Mouse (Mus musculus) embryonic facial prominence, embryonic 13.5 days (tissue): ENCODE data around the gene Cdca3. TPM values are rescaled to one million over a fixed set of nuclear protein-coding genes. Genes with fewer than 3 reads are reported as not detected.

ENCODE experiments used
- ATAC-seq: fragments of 200-750 bp; cut with Nextera tagmentation; 2 replicates; pipeline ENCODE4 v1.8.0; 2017; ENCODE audit warnings: low read depth; ENCODE audit not compliant: insufficient number of reproducible peaks, insufficient read depth, low FRiP score, low TSS enrichment
- H3K27ac ChIP-seq: fragments of 300-500 bp; sonication (generic); 2 replicates; pipeline ENCODE4 v1.5.1; 2015; ENCODE audit warnings: moderate library complexity, mild to moderate bottlenecking, inconsistent platforms
- H3K27me3 ChIP-seq: fragments of 300-500 bp; sonication (generic); 2 replicates; pipeline ENCODE4 v1.6.1; 2015; ENCODE audit warnings: mild to moderate bottlenecking, inconsistent platforms
- H3K36me3 ChIP-seq: fragments of 300-500 bp; sonication (generic); 2 replicates; pipeline ENCODE4 v1.6.1; 2015; ENCODE audit warnings: mild to moderate bottlenecking, inconsistent platforms
- H3K4me1 ChIP-seq: fragments of 300-500 bp; sonication (generic); 2 replicates; pipeline ENCODE4 v1.6.1; 2015; ENCODE audit warnings: inconsistent platforms
- H3K4me2 ChIP-seq: fragments of 300-500 bp; sonication (generic); 2 replicates; pipeline ENCODE4 v1.6.1; 2015; ENCODE audit warnings: moderate library complexity, mild to moderate bottlenecking, inconsistent platforms
- H3K4me3 ChIP-seq: fragments of 300-500 bp; sonication (generic); 2 replicates; pipeline ENCODE4 v1.5.1; 2015; ENCODE audit warnings: mild to moderate bottlenecking, inconsistent platforms
- H3K9ac ChIP-seq: fragments of 300-500 bp; sonication (generic); 2 replicates; pipeline ENCODE4 v1.6.1; 2015; ENCODE audit warnings: mild to moderate bottlenecking, inconsistent platforms
- H3K9me3 ChIP-seq: fragments of 300-500 bp; sonication (generic); 2 replicates; pipeline ENCODE4 v1.6.1; 2016; ENCODE audit warnings: inconsistent platforms
- WGBS: fragments of 180-500 bp; shearing (Covaris S2); methylation state at CpG from one replicate; pipeline ENCODE4 v1.1.7; 2015; ENCODE audit warnings: mixed read lengths; 5-methylcytosine and 5-hydroxymethylcytosine counted together
- polyA plus RNA-seq: library from polyadenylated mRNA; unstranded; fragments of >200 nt; fragmentation: Nextera tagmentation; extraction: Ambion mirVana; gene quantifications from 2 replicates; pipeline ENCODE4 v1.2.1, GENCODE M21; 2015

Gene Cdca3
- 142 and 184 TPM in 2 replicates for polyA plus RNA-seq

DNA sequence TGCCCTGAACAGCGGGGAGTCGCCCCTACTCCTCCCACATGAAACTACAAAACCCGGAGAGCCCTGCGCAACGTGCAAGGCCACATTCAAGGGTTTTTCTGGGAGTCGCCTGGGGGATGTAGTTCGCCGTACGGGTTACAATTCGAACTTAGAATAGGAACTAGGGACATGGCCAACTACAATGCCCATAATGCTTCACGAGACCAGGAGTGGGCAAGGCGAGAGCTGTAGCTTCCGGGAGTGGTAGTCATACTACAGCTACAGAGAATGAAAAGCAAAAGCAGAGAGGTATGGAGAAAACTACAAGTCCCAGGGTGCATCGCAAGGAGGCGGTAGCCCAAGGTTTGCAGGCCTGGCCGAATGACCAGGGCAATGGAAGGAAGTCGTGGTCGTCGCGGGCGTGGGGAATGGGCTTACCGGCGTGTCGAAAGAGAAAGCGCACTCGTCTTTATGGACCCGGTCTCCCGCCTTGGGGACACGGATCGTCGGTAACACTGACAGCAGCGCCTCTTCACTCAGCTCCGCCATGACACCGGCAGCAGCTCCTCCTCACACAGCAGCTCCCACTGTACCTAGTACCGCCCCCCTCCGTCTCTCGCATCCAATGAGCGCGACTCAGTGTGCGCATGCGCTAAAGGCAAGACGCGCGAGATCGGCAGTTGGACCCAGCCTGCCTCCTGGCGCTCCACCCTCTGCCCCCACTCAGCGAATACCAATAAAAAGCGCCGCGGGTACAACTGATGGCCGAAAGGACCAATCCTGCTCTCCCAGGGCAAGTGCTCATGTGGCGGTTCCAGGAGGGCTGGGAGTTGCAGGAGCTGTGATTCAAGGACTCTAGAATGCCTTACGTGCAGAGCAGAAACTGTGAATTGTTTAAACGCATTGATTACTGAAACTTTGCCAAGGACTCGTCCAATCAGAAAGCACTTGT is at the start of gene Cdca3, which contains the start of gene Usp5:
TSS of gene Cdca3 (plus strand) at position 680 of the 931 bp plus-strand sequence.
TSS of gene Usp5 (minus strand) at position 617 of the 931 bp plus-strand sequence.
- H3K4me2 ChIP-seq = peak within 1 kb of the TSS; percentile 92
- H3K27ac ChIP-seq = peak within 1 kb of the TSS; percentile 92
- peak within 1 kb of the TSS; percentile 87 for H3K9ac ChIP-seq
- H3K9me3 ChIP-seq = no peaks in the 10 kb centered on the region
- H3K4me1 ChIP-seq = peaks cover 34% of the 10 kb centered on the region
- H3K4me3 ChIP-seq = peak within 1 kb of the TSS; percentile 67
- peak; percentile 95 for ATAC-seq
- no peaks in the 10 kb centered on the region for H3K27me3 ChIP-seq
- WGBS = under 1% methylated on average over 55 of the region's 55 CpGs
- H3K36me3 ChIP-seq = peaks cover 48% of the 10 kb centered on the region

DNA sequence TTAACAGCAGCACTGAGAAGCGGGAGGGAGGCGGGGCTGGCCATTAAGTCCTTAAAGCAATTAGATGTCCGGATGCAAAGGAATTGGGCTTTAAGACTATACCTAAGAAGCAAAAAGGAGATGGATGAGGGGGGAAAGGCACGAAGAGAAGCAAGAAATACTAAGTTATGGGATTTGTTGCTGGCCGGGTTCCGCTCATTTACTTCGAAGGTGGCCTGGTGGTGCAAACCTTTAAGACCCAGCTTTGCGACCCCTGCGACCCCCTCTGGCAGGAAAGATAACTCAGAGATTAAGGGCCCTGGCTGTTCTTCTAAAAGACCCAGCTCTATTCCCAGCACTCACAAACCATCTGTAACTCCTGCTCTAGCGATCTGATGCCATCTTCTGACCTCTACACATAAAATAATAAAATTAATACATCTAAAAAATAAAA is 49.3 kb upstream of the Cdca3 start:
- Histone ChIP-seq H3K9ac (peak overlapping the region; percentile 58), H3K27me3 (peaks cover 14% of the 10 kb centered on the region), H3K4me2 (peak overlapping the region; percentile 69), H3K9me3 (no peaks in the 10 kb centered on the region), H3K27ac (peak overlapping the region; percentile 28; the same call in 1 of the 2 replicates), H3K4me3 (peak overlapping the region; percentile 40), H3K36me3 (no peaks in the 10 kb centered on the region), H3K4me1 (peaks cover 23% of the 10 kb centered on the region)
- ATAC-seq = no peak
- 6% methylated on average over 10 of the region's 10 CpGs for WGBS

DNA sequence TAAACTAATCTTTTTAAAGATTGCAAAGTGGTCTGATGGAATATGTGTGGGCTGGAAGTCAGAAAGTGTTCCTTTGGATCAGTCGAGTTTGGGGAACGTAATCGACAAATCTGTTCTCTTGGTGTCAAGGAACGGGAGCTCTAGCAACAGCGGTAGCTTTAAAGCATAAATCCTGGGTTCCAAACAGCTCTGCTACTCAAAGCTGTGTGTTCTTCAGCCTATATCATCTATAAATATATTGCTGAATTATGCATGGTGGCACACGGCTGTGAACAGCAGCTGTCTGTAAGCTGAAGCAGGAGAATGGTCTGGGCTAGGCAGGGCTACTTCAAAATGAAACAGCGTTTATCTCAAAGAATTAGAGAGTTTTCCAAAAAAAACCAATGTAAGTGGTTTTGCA is 48.4 kb upstream of the Cdca3 start:
- Histone ChIP-seq H3K27me3 (peaks cover 14% of the 10 kb centered on the region), H3K27ac (no peak overlapping the region), H3K4me1 (peaks cover 23% of the 10 kb centered on the region), H3K4me3 (no peak overlapping the region), H3K36me3 (no peaks in the 10 kb centered on the region), H3K9me3 (no peaks in the 10 kb centered on the region), H3K4me2 (no peak overlapping the region), H3K9ac (no peak overlapping the region)
- WGBS = 83% methylated on average over 7 of the region's 7 CpGs
- ATAC-seq = no peak

DNA sequence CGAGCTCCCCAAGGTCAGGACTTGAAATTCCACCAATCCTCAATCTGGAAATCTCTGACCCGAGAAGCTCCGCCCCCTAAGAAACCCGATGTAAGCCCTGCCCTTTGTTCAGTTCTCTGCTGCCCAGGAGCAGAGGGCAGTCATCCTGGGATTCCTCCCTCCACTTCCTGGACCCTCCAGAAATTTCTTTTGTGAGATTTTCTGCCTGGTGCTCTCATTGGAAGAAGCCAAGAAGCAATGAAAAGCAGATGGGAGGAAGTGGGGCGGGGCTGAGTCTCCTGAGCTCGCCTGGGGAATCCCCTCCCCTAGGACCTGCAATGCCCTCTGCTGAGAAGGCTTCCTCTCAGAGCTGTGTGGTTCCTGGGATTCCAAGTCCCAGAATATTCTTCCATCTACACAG is 46.9 kb upstream of the Cdca3 start:
- no peaks in the 10 kb centered on the region for H3K9me3 ChIP-seq
- peak overlapping the region; percentile 70 for H3K27ac ChIP-seq
- H3K4me2 ChIP-seq = peak overlapping the region; percentile 43
- no peaks in the 10 kb centered on the region for H3K36me3 ChIP-seq
- WGBS = 11% methylated on average over 6 of the region's 6 CpGs
- H3K4me1 ChIP-seq = peaks cover 23% of the 10 kb centered on the region
- peak overlapping the region; percentile 28; the same call in 1 of the 2 replicates for H3K9ac ChIP-seq
- no peak overlapping the region for H3K4me3 ChIP-seq
- no peak; the same call in 1 of the 2 replicates for ATAC-seq
- peaks cover 14% of the 10 kb centered on the region for H3K27me3 ChIP-seq

DNA sequence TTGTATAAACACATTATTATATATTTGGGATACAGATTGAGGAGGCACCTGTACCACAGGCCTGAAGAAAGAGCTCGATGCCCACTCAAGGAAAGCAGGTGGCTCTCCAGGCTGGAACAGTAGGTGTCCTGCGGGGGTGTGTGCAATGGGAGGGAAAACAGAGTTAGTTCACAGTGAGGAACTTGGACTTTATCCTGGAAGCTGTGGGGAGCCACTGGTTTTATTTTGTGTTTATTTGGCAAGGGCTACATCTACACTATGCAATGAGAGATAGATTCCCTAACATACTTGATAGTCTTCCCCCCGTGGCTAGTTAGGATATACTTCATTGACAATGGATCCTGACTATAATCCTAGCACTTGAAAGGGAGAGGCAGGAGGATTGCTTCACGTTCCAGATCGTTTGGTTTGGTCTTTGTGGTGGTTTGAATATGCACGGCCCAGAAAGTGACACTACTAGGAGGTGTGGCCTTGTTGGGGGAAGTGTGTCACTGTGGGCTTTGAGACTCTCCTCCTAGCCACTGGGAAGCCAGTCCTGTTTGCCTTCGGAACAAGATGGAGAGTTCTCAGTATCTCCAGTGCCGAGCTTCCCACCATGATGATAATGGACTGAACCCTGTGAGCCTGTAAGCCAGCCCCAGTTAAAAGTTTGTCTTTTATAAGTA is 42.5 kb upstream of the Cdca3 start:
- WGBS = 56% methylated on average over 8 of the region's 8 CpGs
- H3K36me3 ChIP-seq = no peaks in the 10 kb centered on the region
- H3K27me3 ChIP-seq = no peaks in the 10 kb centered on the region
- H3K9me3 ChIP-seq = no peaks in the 10 kb centered on the region
- no peak overlapping the region for H3K4me3 ChIP-seq
- ATAC-seq = no peak
- peaks cover 15% of the 10 kb centered on the region for H3K4me1 ChIP-seq
- H3K9ac ChIP-seq = no peak overlapping the region
- H3K4me2 ChIP-seq = no peak overlapping the region
- no peak overlapping the region for H3K27ac ChIP-seq

DNA sequence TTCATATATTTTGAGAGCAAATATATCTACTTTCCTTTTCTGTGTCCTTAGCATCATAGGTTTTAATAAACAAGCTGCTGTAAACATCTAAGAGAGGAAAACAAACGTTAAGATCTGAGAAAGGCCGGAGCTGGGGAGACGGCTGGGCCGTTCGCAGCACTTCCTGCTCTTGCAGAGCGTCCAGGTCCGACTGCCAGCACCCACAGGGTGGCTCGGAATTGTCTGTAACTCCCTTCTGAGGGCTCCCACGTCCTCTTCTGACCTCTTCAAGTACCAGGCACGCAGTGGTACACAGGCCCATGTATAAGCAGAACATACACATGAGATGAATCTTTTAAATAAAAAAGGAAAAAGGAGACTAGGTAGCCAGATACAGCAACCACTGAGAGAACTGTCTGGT is 41.6 kb upstream of the Cdca3 start:
- WGBS = 81% methylated on average over 10 of the region's 10 CpGs

DNA sequence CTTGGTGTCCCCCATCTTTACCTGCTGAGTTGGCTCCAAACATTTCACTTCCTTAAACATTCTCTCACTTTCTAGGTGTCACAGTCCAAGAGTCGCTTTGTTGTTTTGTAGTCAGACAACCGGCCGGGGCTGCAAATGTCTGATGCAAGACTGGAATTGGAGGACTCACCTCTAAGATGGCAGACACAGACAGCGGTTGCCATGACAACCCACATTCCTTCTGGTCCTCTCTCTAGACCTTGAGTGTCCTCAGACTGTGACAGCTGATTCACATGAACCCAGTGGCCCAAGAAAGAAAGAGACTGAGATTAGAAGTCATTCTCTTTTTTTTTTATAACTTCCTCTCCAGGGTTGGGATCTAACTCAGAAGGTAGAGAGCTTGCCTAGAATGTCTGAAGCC is 39.8 kb upstream of the Cdca3 start:
- no peak for ATAC-seq
- Histone ChIP-seq H3K4me1 (peaks cover 8% of the 10 kb centered on the region; the same call in 1 of the 2 replicates), H3K27me3 (no peaks in the 10 kb centered on the region), H3K27ac (0 out of 2 replicates have a peak overlapping the region, but pooled peaks have one; percentile 1), H3K4me3 (no peak overlapping the region), H3K4me2 (no peak overlapping the region), H3K9me3 (no peaks in the 10 kb centered on the region), H3K36me3 (no peaks in the 10 kb centered on the region), H3K9ac (no peak overlapping the region)
- WGBS = 87% methylated on average over 4 of the region's 4 CpGs

More for the DNA sequence above, 41.6 kb upstream of the Cdca3 start:
- no peaks in the 10 kb centered on the region for H3K9me3 ChIP-seq
- H3K4me1 ChIP-seq = peaks cover 9% of the 10 kb centered on the region; the same call in 1 of the 2 replicates
- no peaks in the 10 kb centered on the region for H3K27me3 ChIP-seq
- no peak overlapping the region for H3K4me3 ChIP-seq
- no peak overlapping the region for H3K27ac ChIP-seq
- H3K36me3 ChIP-seq = no peaks in the 10 kb centered on the region
- H3K4me2 ChIP-seq = no peak overlapping the region
- ATAC-seq = no peak
- no peak overlapping the region for H3K9ac ChIP-seq

DNA sequence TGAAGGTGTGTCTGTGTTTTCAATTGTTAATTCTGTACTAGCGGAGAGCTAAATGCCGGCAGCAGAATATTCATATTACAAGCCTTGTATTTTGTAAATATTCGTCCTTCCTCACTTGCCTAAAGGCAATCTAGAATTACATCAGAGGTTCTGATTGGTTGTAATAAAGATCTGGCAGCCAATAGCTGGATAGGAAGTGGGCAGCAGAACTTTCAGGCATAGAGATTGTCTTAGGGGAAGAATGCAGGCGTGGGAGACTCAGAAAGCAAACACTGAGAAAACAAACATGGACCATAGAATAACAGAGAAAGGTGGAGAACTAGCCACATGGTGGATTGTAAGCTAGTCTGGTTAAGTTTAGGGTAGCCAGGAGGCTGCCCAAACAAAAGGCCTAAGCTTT is 39.2 kb upstream of the Cdca3 start:
- no peaks in the 10 kb centered on the region for H3K9me3 ChIP-seq
- WGBS = 26% methylated on average over 4 of the region's 4 CpGs
- H3K4me3 ChIP-seq = no peak overlapping the region
- no peak for ATAC-seq
- peaks cover 8% of the 10 kb centered on the region; the same call in 1 of the 2 replicates for H3K4me1 ChIP-seq
- no peaks in the 10 kb centered on the region for H3K36me3 ChIP-seq
- no peaks in the 10 kb centered on the region for H3K27me3 ChIP-seq
- H3K4me2 ChIP-seq = no peak overlapping the region
- H3K9ac ChIP-seq = no peak overlapping the region
- H3K27ac ChIP-seq = peak overlapping the region; percentile 55; the same call in 1 of the 2 replicates

DNA sequence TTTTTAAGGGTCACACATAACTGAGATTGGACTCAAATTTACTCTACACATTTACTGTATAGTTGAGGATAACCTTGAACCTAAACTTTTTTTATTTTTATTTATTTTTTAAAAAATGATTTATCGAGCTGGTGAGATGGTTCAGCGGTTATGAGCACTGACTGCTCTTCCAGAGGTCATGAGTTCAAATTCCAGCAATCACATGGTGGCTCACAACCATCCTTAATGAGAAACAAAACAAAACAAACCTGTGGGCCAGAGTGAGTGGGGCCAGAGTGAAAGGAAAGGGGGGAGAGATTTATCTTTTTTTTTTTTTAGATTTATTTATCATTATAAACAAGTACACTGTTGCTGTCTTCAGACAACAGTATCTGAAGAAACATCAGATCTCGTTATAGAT is 37.4 kb upstream of the Cdca3 start:
- Histone ChIP-seq H3K4me3 (no peak overlapping the region), H3K36me3 (no peaks in the 10 kb centered on the region), H3K4me1 (peaks cover 8% of the 10 kb centered on the region; the same call in 1 of the 2 replicates), H3K27me3 (no peaks in the 10 kb centered on the region), H3K9me3 (no peaks in the 10 kb centered on the region), H3K4me2 (no peak overlapping the region), H3K9ac (no peak overlapping the region), H3K27ac (no peak overlapping the region)
- 87% methylated on average over 3 of the region's 3 CpGs for WGBS
- ATAC-seq = no peak

DNA sequence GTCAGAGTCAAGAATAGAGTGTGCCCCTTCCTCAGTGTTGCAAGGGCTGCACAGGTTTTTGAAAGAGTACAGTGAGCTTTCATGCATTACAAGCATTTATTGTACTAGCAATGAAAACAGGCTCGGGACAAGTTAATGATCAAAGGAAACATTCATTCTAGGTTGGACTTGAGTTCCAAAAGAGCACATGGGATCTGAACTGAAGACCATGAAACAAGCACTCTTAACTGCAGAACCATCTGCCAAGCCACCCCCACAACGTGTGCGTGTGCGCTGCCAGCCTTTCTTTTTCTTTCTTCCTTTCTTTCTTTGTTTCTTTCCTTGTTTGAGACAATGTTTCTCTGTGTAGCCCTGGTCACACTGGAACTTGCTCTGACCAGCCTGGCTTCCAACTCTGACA is 33.6 kb upstream of the Cdca3 start:
- Histone ChIP-seq H3K9ac (no peak overlapping the region), H3K27ac (no peak overlapping the region), H3K4me2 (no peak overlapping the region), H3K9me3 (no peaks in the 10 kb centered on the region), H3K27me3 (no peaks in the 10 kb centered on the region), H3K4me1 (no peaks in the 10 kb centered on the region), H3K36me3 (no peaks in the 10 kb centered on the region), H3K4me3 (no peak overlapping the region)
- 72% methylated on average over 4 of the region's 4 CpGs for WGBS
- no peak for ATAC-seq

DNA sequence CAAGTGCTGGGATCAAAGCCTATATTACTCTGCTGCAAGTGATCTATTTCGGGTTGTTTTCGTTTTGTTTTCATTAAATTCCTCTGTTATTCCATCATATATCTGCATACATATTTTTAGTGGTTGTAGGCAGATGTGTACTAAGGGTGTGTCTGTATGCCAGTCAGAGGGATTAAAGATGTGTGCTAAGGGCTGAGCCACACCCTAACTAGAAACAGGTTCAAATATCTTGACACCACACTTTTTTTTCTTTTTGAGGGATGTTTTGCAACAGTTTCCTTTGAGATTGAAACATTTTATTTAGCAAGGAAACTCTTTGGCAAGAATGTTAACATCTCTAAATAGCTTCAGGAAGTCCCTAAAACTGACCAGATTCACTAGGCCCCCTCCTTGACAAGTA is 33.1 kb upstream of the Cdca3 start:
- 66% methylated on average over 2 of the region's 2 CpGs for WGBS
- Histone ChIP-seq H3K9me3 (no peaks in the 10 kb centered on the region), H3K36me3 (no peaks in the 10 kb centered on the region), H3K27ac (no peak overlapping the region), H3K4me3 (no peak overlapping the region), H3K4me2 (no peak overlapping the region), H3K9ac (no peak overlapping the region), H3K27me3 (no peaks in the 10 kb centered on the region), H3K4me1 (no peaks in the 10 kb centered on the region)
- ATAC-seq = no peak
